Mouse (Mus musculus): ENCODE measurements at regions not wholly inside any gene's neighbourhood (a gene's known extent, or its start where the extent isn't known, plus 50 kb on each side); places are given as distances from the start of the nearest gene placed in this dataset.

- no peak overlapping the region for H3K9ac ChIP-seq
- H3K36me3 ChIP-seq (replicated peaks; ENCODE audit: control insufficient read depth, insufficient read depth) = no peaks in the 10 kb centered on the region
- H3K27me3 ChIP-seq (ENCODE audit: control insufficient read depth, insufficient read depth, low read length) = no peaks in the 10 kb centered on the region
- 11% methylated on average over 1 of the region's 1 CpGs for WGBS
- no peak overlapping the region for H3K4me3 ChIP-seq (replicated peaks; ENCODE audit: low read length)
- no peak for DNase-seq (ENCODE audit: low spot score)
- ATAC-seq (ENCODE audit: low FRiP score) = no peak
- peaks cover 7% of the 10 kb centered on the region; the same call in 1 of the 2 replicates for H3K4me1 ChIP-seq (replicated peaks; ENCODE audit: control insufficient read depth, insufficient read depth, low read length)
- no peaks in the 10 kb centered on the region for H3K9me3 ChIP-seq (ENCODE audit: control insufficient read depth, low read length)
- H3K4me2 ChIP-seq (replicated peaks) = no peak overlapping the region
- no peak overlapping the region for H3K27ac ChIP-seq
Measured at GRCm38 (mm10) chr10:51912096-51912495, 110.2 kb upstream of the Vgll2 start.

- Histone ChIP-seq H3K4me1 (replicated peaks; ENCODE audit: control insufficient read depth, insufficient read depth, low read length) (no peaks in the 10 kb centered on the region), H3K4me2 (replicated peaks) (no peak overlapping the region), H3K4me3 (replicated peaks; ENCODE audit: low read length) (no peak overlapping the region), H3K9ac (no peak overlapping the region), H3K27ac (no peak overlapping the region), H3K36me3 (replicated peaks; ENCODE audit: control insufficient read depth, insufficient read depth) (no peaks in the 10 kb centered on the region), H3K27me3 (ENCODE audit: control insufficient read depth, insufficient read depth, low read length) (no peaks in the 10 kb centered on the region), H3K9me3 (ENCODE audit: control insufficient read depth, low read length) (no peaks in the 10 kb centered on the region)
- DNase-seq (ENCODE audit: low spot score) (no peak), ATAC-seq (ENCODE audit: low FRiP score) (no peak)
- 90% methylated on average over 2 of the region's 2 CpGs for WGBS
Measured at GRCm38 (mm10) chr10:51926644-51927043, 95.7 kb upstream of the Vgll2 start.

- Histone ChIP-seq H3K4me2 (replicated peaks) (no peak overlapping the region), H3K27me3 (ENCODE audit: control insufficient read depth, insufficient read depth, low read length) (no peaks in the 10 kb centered on the region), H3K9ac (no peak overlapping the region), H3K27ac (no peak overlapping the region), H3K36me3 (replicated peaks; ENCODE audit: control insufficient read depth, insufficient read depth) (no peaks in the 10 kb centered on the region), H3K4me3 (replicated peaks; ENCODE audit: low read length) (no peak overlapping the region), H3K4me1 (replicated peaks; ENCODE audit: control insufficient read depth, insufficient read depth, low read length) (no peaks in the 10 kb centered on the region), H3K9me3 (ENCODE audit: control insufficient read depth, low read length) (no peaks in the 10 kb centered on the region)
- 76% methylated on average over 6 of the region's 6 CpGs for WGBS
- DNase-seq (ENCODE audit: low spot score) (no peak), ATAC-seq (ENCODE audit: low FRiP score) (no peak)
Measured at GRCm38 (mm10) chr10:51929341-51929740, 93.0 kb upstream of the Vgll2 start.

GRCm38 (mm10) chr10:51930266-51930665, 92.0 kb upstream of the Vgll2 start:
- Histone ChIP-seq H3K27ac (no peak overlapping the region), H3K36me3 (replicated peaks; ENCODE audit: control insufficient read depth, insufficient read depth) (no peaks in the 10 kb centered on the region), H3K4me2 (replicated peaks) (no peak overlapping the region), H3K27me3 (ENCODE audit: control insufficient read depth, insufficient read depth, low read length) (no peaks in the 10 kb centered on the region), H3K4me1 (replicated peaks; ENCODE audit: control insufficient read depth, insufficient read depth, low read length) (no peaks in the 10 kb centered on the region), H3K9ac (no peak overlapping the region), H3K4me3 (replicated peaks; ENCODE audit: low read length) (no peak overlapping the region), H3K9me3 (ENCODE audit: control insufficient read depth, low read length) (no peaks in the 10 kb centered on the region)
- DNase-seq (ENCODE audit: low spot score) (no peak), ATAC-seq (ENCODE audit: low FRiP score) (no peak)
- 58% methylated on average over 2 of the region's 2 CpGs for WGBS

- Histone ChIP-seq H3K27me3 (ENCODE audit: control insufficient read depth, insufficient read depth, low read length) (no peaks in the 10 kb centered on the region), H3K4me2 (replicated peaks) (no peak overlapping the region), H3K9me3 (ENCODE audit: control insufficient read depth, low read length) (no peaks in the 10 kb centered on the region), H3K4me3 (replicated peaks; ENCODE audit: low read length) (no peak overlapping the region), H3K4me1 (replicated peaks; ENCODE audit: control insufficient read depth, insufficient read depth, low read length) (no peaks in the 10 kb centered on the region), H3K36me3 (replicated peaks; ENCODE audit: control insufficient read depth, insufficient read depth) (no peaks in the 10 kb centered on the region), H3K27ac (no peak overlapping the region), H3K9ac (no peak overlapping the region)
- DNase-seq (ENCODE audit: low spot score) = no peak
- WGBS = 63% methylated on average over 1 of the region's 1 CpGs
- ATAC-seq (ENCODE audit: low FRiP score) = no peak
Measured at GRCm38 (mm10) chr10:51930696-51931095, 91.6 kb upstream of the Vgll2 start.

DNA sequence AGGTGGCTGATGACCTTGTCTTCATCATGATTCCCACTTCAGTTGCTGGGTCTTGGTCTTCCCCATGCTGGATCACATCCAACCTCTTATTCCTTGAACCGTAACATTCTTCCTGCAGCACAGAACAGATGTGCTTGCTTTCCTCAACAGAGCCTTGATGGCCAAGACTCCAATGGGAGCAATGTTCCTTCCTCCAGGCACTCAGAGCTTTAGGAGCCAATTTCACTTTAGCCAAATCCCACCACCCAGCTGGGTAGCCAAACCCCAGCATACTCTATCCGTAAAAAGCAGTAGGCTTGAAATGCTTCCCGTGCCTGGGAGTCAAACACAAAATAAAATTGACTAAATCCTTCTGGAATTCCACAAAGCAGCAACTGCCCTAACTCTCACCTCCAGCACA, 86.8 kb upstream of the Vgll2 start:
- no peak overlapping the region for H3K27ac ChIP-seq
- no peak overlapping the region for H3K4me2 ChIP-seq (replicated peaks)
- no peaks in the 10 kb centered on the region for H3K27me3 ChIP-seq (ENCODE audit: control insufficient read depth, insufficient read depth, low read length)
- H3K4me3 ChIP-seq (replicated peaks; ENCODE audit: low read length) = no peak overlapping the region
- H3K36me3 ChIP-seq (replicated peaks; ENCODE audit: control insufficient read depth, insufficient read depth) = no peaks in the 10 kb centered on the region
- ATAC-seq (ENCODE audit: low FRiP score) (no peak), DNase-seq (ENCODE audit: low spot score) (no peak)
- H3K4me1 ChIP-seq (replicated peaks; ENCODE audit: control insufficient read depth, insufficient read depth, low read length) = no peaks in the 10 kb centered on the region
- H3K9ac ChIP-seq = no peak overlapping the region
- H3K9me3 ChIP-seq (ENCODE audit: control insufficient read depth, low read length) = no peaks in the 10 kb centered on the region
- 85% methylated on average over 3 of the region's 3 CpGs for WGBS

GRCm38 (mm10) chr10:51941192-51941591, 81.1 kb upstream of the Vgll2 start:
- Histone ChIP-seq H3K9ac (no peak overlapping the region), H3K27ac (no peak overlapping the region), H3K4me3 (replicated peaks; ENCODE audit: low read length) (no peak overlapping the region), H3K4me1 (replicated peaks; ENCODE audit: control insufficient read depth, insufficient read depth, low read length) (no peaks in the 10 kb centered on the region), H3K9me3 (ENCODE audit: control insufficient read depth, low read length) (no peaks in the 10 kb centered on the region), H3K27me3 (ENCODE audit: control insufficient read depth, insufficient read depth, low read length) (no peaks in the 10 kb centered on the region), H3K36me3 (replicated peaks; ENCODE audit: control insufficient read depth, insufficient read depth) (no peaks in the 10 kb centered on the region), H3K4me2 (replicated peaks) (no peak overlapping the region)
- no peak for DNase-seq (ENCODE audit: low spot score)
- 72% methylated on average over 2 of the region's 2 CpGs for WGBS
- ATAC-seq (ENCODE audit: low FRiP score) = no peak

GRCm38 (mm10) chr10:51945701-51946100, 76.6 kb upstream of the Vgll2 start:
- whole genome bisulfite sequencing = 37% methylated on average over 4 of the region's 4 CpGs
- H3K9me3 ChIP-seq (ENCODE audit: control insufficient read depth, low read length) = no peaks in the 10 kb centered on the region
- no peaks in the 10 kb centered on the region for H3K36me3 ChIP-seq (replicated peaks; ENCODE audit: control insufficient read depth, insufficient read depth)
- no peak overlapping the region for H3K27ac ChIP-seq
- H3K4me2 ChIP-seq (replicated peaks) = no peak overlapping the region
- H3K4me1 ChIP-seq (replicated peaks; ENCODE audit: control insufficient read depth, insufficient read depth, low read length) = no peaks in the 10 kb centered on the region
- no peak for ATAC-seq (ENCODE audit: low FRiP score)
- H3K27me3 ChIP-seq (ENCODE audit: control insufficient read depth, insufficient read depth, low read length) = no peaks in the 10 kb centered on the region
- no peak for DNase-seq (ENCODE audit: low spot score)
- no peak overlapping the region for H3K4me3 ChIP-seq (replicated peaks; ENCODE audit: low read length)
- H3K9ac ChIP-seq = no peak overlapping the region

- H3K9ac ChIP-seq = no peak overlapping the region
- H3K4me1 ChIP-seq (replicated peaks; ENCODE audit: control insufficient read depth, insufficient read depth, low read length) = no peaks in the 10 kb centered on the region
- H3K9me3 ChIP-seq (ENCODE audit: control insufficient read depth, low read length) = no peaks in the 10 kb centered on the region
- no peaks in the 10 kb centered on the region for H3K27me3 ChIP-seq (ENCODE audit: control insufficient read depth, insufficient read depth, low read length)
- no peak overlapping the region for H3K27ac ChIP-seq
- no peak overlapping the region for H3K4me3 ChIP-seq (replicated peaks; ENCODE audit: low read length)
- no peak for DNase-seq (ENCODE audit: low spot score)
- H3K36me3 ChIP-seq (replicated peaks; ENCODE audit: control insufficient read depth, insufficient read depth) = no peaks in the 10 kb centered on the region
- no peak overlapping the region for H3K4me2 ChIP-seq (replicated peaks)
- no peak for ATAC-seq (ENCODE audit: low FRiP score)
Measured at GRCm38 (mm10) chr10:51946189-51946588, 76.1 kb upstream of the Vgll2 start.

DNA sequence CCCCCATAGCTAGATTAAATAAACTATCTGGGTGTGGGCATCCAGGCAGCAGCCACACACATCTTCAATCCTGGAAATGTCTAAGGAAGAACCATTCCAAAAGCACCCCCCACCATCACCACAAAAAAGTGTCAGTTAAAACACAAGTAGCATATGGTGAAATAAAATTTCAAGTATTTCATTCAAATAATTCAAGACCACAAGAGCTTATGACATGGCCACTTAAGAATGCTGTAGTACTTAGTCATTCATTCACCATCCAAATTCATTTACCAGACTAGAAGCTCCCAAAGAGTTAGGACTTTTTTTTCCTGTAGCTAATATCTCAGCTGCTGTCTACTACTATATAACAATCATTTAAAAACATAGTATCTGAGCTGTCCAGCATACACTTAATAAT, 75.4 kb upstream of the Vgll2 start:
- H3K27me3 ChIP-seq (ENCODE audit: control insufficient read depth, insufficient read depth, low read length) = no peaks in the 10 kb centered on the region
- no peaks in the 10 kb centered on the region for H3K4me1 ChIP-seq (replicated peaks; ENCODE audit: control insufficient read depth, insufficient read depth, low read length)
- no peak for DNase-seq (ENCODE audit: low spot score)
- no peak overlapping the region for H3K9ac ChIP-seq
- H3K27ac ChIP-seq = no peak overlapping the region
- H3K4me2 ChIP-seq (replicated peaks) = no peak overlapping the region
- no peaks in the 10 kb centered on the region for H3K9me3 ChIP-seq (ENCODE audit: control insufficient read depth, low read length)
- no peak overlapping the region for H3K4me3 ChIP-seq (replicated peaks; ENCODE audit: low read length)
- no peak for ATAC-seq (ENCODE audit: low FRiP score)
- no peaks in the 10 kb centered on the region for H3K36me3 ChIP-seq (replicated peaks; ENCODE audit: control insufficient read depth, insufficient read depth)
